Mouse (Mus musculus) ES-E14 (cell line): Measurements from ENCODE around the gene Nop2. TPM values are rescaled to one million over a fixed set of nuclear protein-coding genes. Genes with fewer than 3 reads are reported as not detected.

Experiments used
- DNase-seq: peaks from one replicate; pipeline ENCODE4 v3.0.0-alpha.2; 2013; ENCODE audit warnings: low read depth, low spot score
- H3K27ac ChIP-seq: 2 replicates; pipeline ENCODE4 v1.5.1; 2012; ENCODE audit warnings: low read depth, mild to moderate bottlenecking, low read length, moderate library complexity, mixed read lengths; ENCODE audit not compliant: poor library complexity, insufficient read depth, severe bottlenecking
- H3K36me3 ChIP-seq: 2 replicates; pipeline ENCODE4 v1.6.1; 2012; ENCODE audit warnings: mild to moderate bottlenecking, low read length, moderate library complexity, mixed read lengths; ENCODE audit not compliant: control insufficient read depth, poor library complexity, insufficient read depth, severe bottlenecking
- H3K4me1 ChIP-seq, 2 experiments: fragments of 150-350 bp in 1 of 2; sonication (generic) in 1 of 2; 2 replicates each; pipeline ENCODE4 v1.6.1; 2012; ENCODE audit warnings: low read length in 2 of 2, mild to moderate bottlenecking in 1 of 2, mixed read lengths in 1 of 2; ENCODE audit not compliant: control insufficient read depth in 2 of 2, insufficient read depth in 2 of 2, poor library complexity in 1 of 2
- H3K4me3 ChIP-seq, 2 experiments: fragments of 150-350 bp in 1 of 2; sonication (generic) in 1 of 2; 2 replicates each; pipeline ENCODE4 v1.5.1; 2012; ENCODE audit warnings: low read length in 2 of 2, low read depth in 1 of 2, mild to moderate bottlenecking in 1 of 2, mixed read lengths in 1 of 2; ENCODE audit not compliant: insufficient read depth in 1 of 2, poor library complexity in 1 of 2, severe bottlenecking in 1 of 2
- H3K9ac ChIP-seq: 2 replicates; pipeline ENCODE4 v1.6.1; 2012; ENCODE audit warnings: low read depth, mild to moderate bottlenecking, low read length, mixed read lengths; ENCODE audit not compliant: poor library complexity, insufficient read depth, severe bottlenecking
- H3K9me3 ChIP-seq: fragments of 150-350 bp; sonication (generic); 2 replicates; pipeline ENCODE4 v1.6.1; 2012; ENCODE audit warnings: low read depth, mild to moderate bottlenecking, low read length; ENCODE audit not compliant: control insufficient read depth, insufficient read depth
- CHD2 ChIP-seq: IDR thresholded peaks from 2 replicates; pipeline ENCODE4 v1.6.1; 2014; ENCODE audit warnings: mild to moderate bottlenecking, low read depth, low read length, inconsistent platforms
- HCFC1 ChIP-seq: IDR thresholded peaks from 2 replicates; pipeline ENCODE4 v1.6.1; 2012; ENCODE audit warnings: low read length, inconsistent platforms, borderline replicate concordance; ENCODE audit not compliant: insufficient read depth
- MAFK ChIP-seq: IDR thresholded peaks from 2 replicates; pipeline ENCODE4 v1.6.1; 2014; ENCODE audit warnings: mild to moderate bottlenecking, low read depth, low read length, inconsistent platforms; ENCODE audit not compliant: insufficient read depth
- ZC3H11A ChIP-seq: IDR thresholded peaks from 2 replicates; pipeline ENCODE4 v1.6.1; 2012; ENCODE audit warnings: low read depth, mild to moderate bottlenecking, inconsistent platforms, low read length, borderline replicate concordance
- ZNF384 ChIP-seq: IDR thresholded peaks from 2 replicates; pipeline ENCODE4 v1.6.1; 2012; ENCODE audit warnings: low read depth, low read length, inconsistent platforms
- in situ Hi-C, 2 experiments: fragments of 600-800 bp; cut with MboI; formaldehyde crosslinking; loops; one replicate each; pipeline ENCODE4 v1.15.1; 2025; ENCODE audit warnings: low sequenced_read_pairs in 2 of 2, inconsistent platforms in 1 of 2; ENCODE audit not compliant: unreplicated experiment in 2 of 2
- total RNA-seq: library from RNA; depleted of rRNA; stranded (reverse); fragments of 300-350 nt; gene quantifications from 2 replicates; pipeline ENCODE4 v1.2.3, GENCODE M21; 2012

Nop2 gene
- total RNA-seq, 1 experiment: 174 TPM

DNA sequence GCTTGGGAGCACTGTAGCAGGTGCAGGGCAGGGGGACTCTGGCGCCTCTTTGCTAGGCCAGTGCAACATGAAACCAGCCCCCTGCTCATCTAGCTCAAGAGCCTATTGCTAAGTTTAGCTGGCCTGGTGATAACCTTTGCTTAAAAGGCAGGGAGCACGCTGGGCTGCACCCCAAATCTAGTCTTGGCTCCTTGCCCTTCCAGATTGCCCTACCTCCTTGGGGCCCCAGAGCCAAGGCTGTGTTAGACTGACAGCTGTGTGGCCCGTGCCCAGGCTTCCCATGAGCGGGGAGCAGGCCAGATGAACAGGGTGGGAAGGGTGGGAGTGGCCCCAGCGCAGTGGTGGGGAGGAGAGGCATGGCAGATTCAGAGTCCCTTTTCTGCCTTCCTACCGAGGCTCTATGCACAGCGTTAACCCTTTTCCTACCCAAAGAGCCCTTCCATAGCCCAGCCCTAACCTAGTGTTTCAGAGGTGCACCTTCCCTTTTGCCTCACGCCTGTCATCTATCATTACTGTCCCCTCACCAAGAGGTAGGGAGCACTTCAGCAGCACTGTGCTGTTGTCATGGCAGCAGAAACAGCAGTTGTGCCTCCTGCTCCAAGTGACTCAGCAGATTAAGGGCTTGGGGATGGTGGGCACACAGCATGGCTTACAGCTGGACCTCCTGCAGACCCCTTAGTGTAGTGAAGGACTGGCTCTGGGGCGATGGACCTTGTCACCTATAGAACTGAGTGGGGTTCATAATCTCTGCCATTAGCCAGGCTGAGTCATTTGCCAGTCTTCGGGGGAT lies 35.3 kb downstream of the Nop2 start:
- H3K27ac ChIP-seq: peak overlapping the region; percentile 78
- DNase-seq: no peak
- in situ Hi-C loops: no loop called here
- peak overlapping the region; percentile 87 to 99 for H3K4me3 ChIP-seq
- H3K9me3 ChIP-seq: no peaks in the 10 kb centered on the region
- H3K9ac ChIP-seq: peak overlapping the region; percentile 92
- H3K4me1 ChIP-seq: peaks cover 7 to 19% of the 10 kb centered on the region in 2 experiments; a peak in 2 of 4 replicates
- H3K36me3 ChIP-seq: peaks cover 70% of the 10 kb centered on the region
- TF ChIP-seq CHD2 (no peak), MAFK (peak; percentile 91)

DNA sequence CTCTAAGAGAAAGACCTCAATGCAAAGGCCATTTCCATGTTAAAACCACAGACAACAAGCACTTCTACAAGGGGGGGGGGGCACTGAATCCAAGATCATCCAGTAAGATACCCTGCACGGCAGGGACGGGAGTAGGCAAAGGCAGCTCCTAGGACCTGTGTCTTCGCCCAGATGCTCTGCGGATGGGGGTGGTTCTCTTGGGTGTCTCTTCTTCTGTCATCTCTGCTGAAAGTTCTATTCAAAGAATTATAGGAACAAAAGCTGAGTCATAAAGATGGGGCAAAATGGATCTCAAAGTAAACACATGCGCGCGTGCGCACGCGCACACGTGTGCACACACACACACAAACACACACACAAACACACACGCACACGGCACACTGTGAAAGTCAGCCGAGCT lies 36.4 kb downstream of the Nop2 start:
- H3K27ac ChIP-seq: 0 out of 2 replicates have a peak overlapping the region, but pooled peaks have one; percentile 78
- in situ Hi-C loops: no loop called here
- H3K4me3 ChIP-seq: no peak overlapping the region
- no peak for DNase-seq
- peaks cover 71% of the 10 kb centered on the region for H3K36me3 ChIP-seq
- TF ChIP-seq ZNF384: no peak
- peaks cover 14 to 25% of the 10 kb centered on the region in 2 experiments; a peak in 2 of 4 replicates for H3K4me1 ChIP-seq
- H3K9ac ChIP-seq: peak overlapping the region; percentile 3; the same call in 1 of the 2 replicates
- H3K9me3 ChIP-seq: no peaks in the 10 kb centered on the region

- TF ChIP-seq MAFK (no peak), CHD2 (no peak), ZC3H11A (no peak), ZNF384 (no peak), HCFC1 (no peak)
- no peak overlapping the region for H3K27ac ChIP-seq
- H3K36me3 ChIP-seq: peaks cover 69% of the 10 kb centered on the region
- peaks cover 16 to 33% of the 10 kb centered on the region in 2 experiments; a peak in 2 of 4 replicates for H3K4me1 ChIP-seq
- DNase-seq: no peak
- H3K4me3 ChIP-seq: no peak overlapping the region
- H3K9ac ChIP-seq: no peak overlapping the region
- no peaks in the 10 kb centered on the region for H3K9me3 ChIP-seq
- in situ Hi-C loops: no loop called here
Measured at GRCm38 (mm10) chr6:125170194-125170593, 38.5 kb downstream of the Nop2 start.

DNA sequence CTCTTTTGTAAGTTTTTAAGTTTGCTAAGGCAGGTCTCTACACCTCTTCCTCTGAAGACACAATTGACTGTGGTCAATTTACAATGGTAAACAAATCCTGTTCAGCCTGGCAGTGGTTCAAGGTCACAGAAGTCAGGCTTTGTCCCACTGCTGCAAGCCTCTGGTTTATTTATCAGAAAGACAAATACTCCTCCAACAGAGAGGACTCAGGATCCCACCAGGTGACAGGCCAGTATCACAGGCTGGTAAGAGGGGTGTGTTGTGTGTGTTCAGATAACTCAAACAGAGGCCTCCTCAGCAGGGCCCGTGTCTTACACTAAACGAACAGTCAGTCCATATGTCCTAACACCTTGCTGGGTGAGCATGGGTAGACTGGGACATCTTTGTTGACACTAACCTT lies 40.8 kb downstream of the Nop2 start:
- H3K9ac ChIP-seq: no peak overlapping the region
- in situ Hi-C loops: no loop called here
- H3K4me3 ChIP-seq: no peak overlapping the region; a peak in 1 of 4 replicates
- H3K36me3 ChIP-seq: peaks cover 86% of the 10 kb centered on the region
- H3K4me1 ChIP-seq: peaks cover 16 to 35% of the 10 kb centered on the region in 2 experiments; a peak in 2 of 4 replicates
- DNase-seq: no peak
- H3K9me3 ChIP-seq: no peaks in the 10 kb centered on the region
- no peak overlapping the region for H3K27ac ChIP-seq
- TF ChIP-seq ZC3H11A (no peak), ZNF384 (no peak), HCFC1 (no peak), MAFK (no peak)

DNA sequence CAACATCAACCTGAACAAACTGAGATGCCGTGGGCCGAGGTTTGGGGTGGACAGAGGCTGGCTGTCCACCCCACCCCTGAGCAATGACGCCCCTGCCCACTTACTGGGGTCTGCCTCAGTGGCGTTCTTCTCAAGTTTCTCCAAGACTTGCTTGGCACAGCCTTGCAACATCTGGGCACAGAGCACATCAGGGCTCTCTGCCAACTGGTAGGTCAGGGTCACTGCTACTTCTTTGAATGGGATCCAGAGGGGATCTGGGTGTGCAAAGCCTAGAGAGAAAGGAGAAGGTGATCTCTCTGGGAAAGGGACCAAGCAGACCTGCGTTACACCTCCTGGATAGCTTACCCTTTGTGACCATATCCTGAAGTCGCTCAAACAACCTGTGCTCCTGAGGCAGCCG lies 41.5 kb downstream of the Nop2 start:
- TF ChIP-seq HCFC1 (no peak), CHD2 (no peak)
- no peak overlapping the region for H3K9ac ChIP-seq
- DNase-seq: no peak
- no peak overlapping the region for H3K27ac ChIP-seq
- peaks cover 86% of the 10 kb centered on the region for H3K36me3 ChIP-seq
- in situ Hi-C loops: no loop called here
- H3K4me1 ChIP-seq: peaks cover 16 to 31% of the 10 kb centered on the region in 2 experiments; a peak in 2 of 4 replicates
- H3K4me3 ChIP-seq: no peak overlapping the region
- no peaks in the 10 kb centered on the region for H3K9me3 ChIP-seq
